Comparison of ENCODE assay signal across 1 mouse cellular context in genomic region chr10:94035658-94036374, GRCm38 (mm10).
TF ChIP-seq lines count a peak whose summit lies in the region.

Gene Vezt, minus strand, starts transcription at chr10:94035817.
Gene Fgd6, plus strand, starts transcription at chr10:94036001.

TF ChIP-seq in CH12.LX, 34 proteins besides CTCF, POLR2A, EP300 and RAD21 (continued from another document):
- TF ChIP-seq JUN (IDR thresholded peaks at IDR 0.05; ENCODE audit: insufficient read depth, low read depth, low read length) (no peak), IRF4 (IDR thresholded peaks at IDR 0.05; ENCODE audit: low read depth, low read length) (peak; percentile 41; the same call in 1 of the 2 replicates), ETS1 (conservative IDR thresholded peaks at IDR 0.05; ENCODE audit: low read depth, low read length) (no peak), NRF1 (IDR thresholded peaks at IDR 0.05; ENCODE audit: low read depth, low read length) (peak; percentile 29), USF1 (IDR thresholded peaks at IDR 0.05; ENCODE audit: low read depth, low read length) (no peak; the same call in 1 of the 2 replicates), ELF1 (IDR thresholded peaks at IDR 0.05; ENCODE audit: low read depth, low read length) (peak; percentile 66), SMC3 (IDR thresholded peaks at IDR 0.05; ENCODE audit: low read depth, low read length) (peak; percentile 86), MXI1 (IDR thresholded peaks at IDR 0.05; ENCODE audit: low read depth, low read length) (peak; percentile 58), RCOR1 (conservative IDR thresholded peaks at IDR 0.05; ENCODE audit: low read depth, low read length) (no peak; the same call in 1 of the 2 replicates), TCF12 (IDR thresholded peaks at IDR 0.05; ENCODE audit: low read depth, low read length) (peak; percentile 59; the same call in 1 of the 2 replicates), JUND (conservative IDR thresholded peaks at IDR 0.05; ENCODE audit: low read depth, low read length) (no peak), GABPA (IDR thresholded peaks at IDR 0.05; ENCODE audit: insufficient replicate concordance, low read depth, low read length) (no peak; the same call in 1 of the 2 replicates), ZC3H11A (IDR thresholded peaks at IDR 0.05; ENCODE audit: low read depth, low read length) (peak; percentile 62), HCFC1 (IDR thresholded peaks at IDR 0.05; ENCODE audit: low read depth, low read length) (peak; percentile 99), MAZ (IDR thresholded peaks at IDR 0.05; ENCODE audit: low read depth, low read length) (peak; percentile 57; the same call in 1 of the 2 replicates), ZKSCAN1 (IDR thresholded peaks at IDR 0.05; ENCODE audit: borderline replicate concordance, low read depth, low read length) (no peak), E2F4 (IDR thresholded peaks at IDR 0.05; ENCODE audit: insufficient replicate concordance, low read depth, low read length) (no peak; the same call in 1 of the 2 replicates), SIN3A (IDR thresholded peaks at IDR 0.05; ENCODE audit: low read length) (peak; percentile 60), MEF2A (IDR thresholded peaks at IDR 0.05; ENCODE audit: borderline replicate concordance, low read depth, low read length) (peak; percentile 67), BHLHE40 (IDR thresholded peaks at IDR 0.05; ENCODE audit: low read depth, low read length) (0 out of 2 replicates have a peak, but pooled peaks have one; percentile 5)
TF ChIP-seq in CH12.LX: peak in this region for 20.
